Mouse (Mus musculus) intestine, embryonic 15.5 days (tissue): ENCODE results near the gene Odaph. TPM values are rescaled to one million over a fixed set of nuclear protein-coding genes. Genes with fewer than 3 reads are reported as not detected.
A peak's percentile ranks its signal among the peaks of the same experiment; 100 is the strongest.
"Not testable (repeated sequence)": the region's sequence is repeated elsewhere in the genome, so short reads cannot be mapped to it uniquely, and the experiment has no call there.

Experiments used
- ATAC-seq: fragments of 200-750 bp; cut with Nextera tagmentation; 2 replicates; pipeline ENCODE4 v1.8.0; 2017; ENCODE audit warnings: moderate TSS enrichment, moderate library complexity
- H3K27ac ChIP-seq: fragments of 300-500 bp; sonication (generic); 2 replicates; pipeline ENCODE4 v1.5.1; 2015; ENCODE audit warnings: mild to moderate bottlenecking, inconsistent platforms
- H3K27me3 ChIP-seq: fragments of 300-500 bp; sonication (generic); replicated peaks from 2 replicates; pipeline ENCODE4 v1.6.1; 2015; ENCODE audit warnings: inconsistent platforms
- H3K36me3 ChIP-seq: fragments of 300-500 bp; sonication (generic); 2 replicates; pipeline ENCODE4 v1.6.1; 2015; ENCODE audit warnings: inconsistent platforms
- H3K4me1 ChIP-seq: fragments of 300-500 bp; sonication (generic); replicated peaks from 2 replicates; pipeline ENCODE4 v1.6.1; 2015; ENCODE audit warnings: inconsistent platforms
- H3K4me2 ChIP-seq: fragments of 300-500 bp; sonication (generic); replicated peaks from 2 replicates; pipeline ENCODE4 v1.6.1; 2015; ENCODE audit warnings: mild to moderate bottlenecking, inconsistent platforms
- H3K4me3 ChIP-seq: fragments of 300-500 bp; sonication (generic); replicated peaks from 2 replicates; pipeline ENCODE4 v1.5.1; 2015; ENCODE audit warnings: inconsistent platforms
- H3K9ac ChIP-seq: fragments of 300-500 bp; sonication (generic); 2 replicates; pipeline ENCODE4 v1.6.1; 2015; ENCODE audit warnings: inconsistent platforms
- H3K9me3 ChIP-seq: fragments of 300-500 bp; sonication (generic); 2 replicates; pipeline ENCODE4 v1.6.1; 2016; ENCODE audit warnings: inconsistent platforms
- WGBS: fragments of 180-500 bp; shearing (Covaris S2); methylation state at CpG from one replicate; pipeline ENCODE4 v1.1.7; 2015; 5-methylcytosine and 5-hydroxymethylcytosine counted together
- polyA plus RNA-seq: library from polyadenylated mRNA; unstranded; fragments of >200 nt; fragmentation: Nextera tagmentation; extraction: Ambion mirVana; gene quantifications from 2 replicates; pipeline ENCODE4 v1.2.1, GENCODE M21; 2015

Gene Odaph
- not detected in 2 replicates for polyA plus RNA-seq

DNA sequence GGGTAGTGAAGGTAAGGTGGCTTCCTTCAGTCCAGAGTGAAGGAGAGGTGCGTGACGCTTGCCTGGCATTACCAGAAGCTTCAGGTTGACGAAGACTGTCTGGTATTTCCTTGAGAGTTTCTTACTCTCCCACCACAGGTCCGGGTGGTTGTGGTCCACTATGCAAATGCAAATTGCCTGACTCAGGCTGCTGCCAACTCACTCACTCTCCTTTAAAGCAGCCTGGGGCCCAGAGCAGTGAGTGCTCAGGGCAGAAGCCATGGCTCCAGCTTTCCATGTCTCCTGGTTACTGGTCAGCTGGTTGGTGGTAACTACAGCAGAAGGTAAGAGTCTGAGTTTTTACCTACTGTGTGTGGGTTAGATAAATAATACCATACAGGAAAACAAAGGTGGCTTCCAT lies at the start of gene Odaph:
TSS of gene Odaph (plus strand) at position 240 of the 400 bp plus-strand sequence.
- ATAC-seq: no peak
- H3K27me3 ChIP-seq: no peaks in the 10 kb centered on the region

DNA sequence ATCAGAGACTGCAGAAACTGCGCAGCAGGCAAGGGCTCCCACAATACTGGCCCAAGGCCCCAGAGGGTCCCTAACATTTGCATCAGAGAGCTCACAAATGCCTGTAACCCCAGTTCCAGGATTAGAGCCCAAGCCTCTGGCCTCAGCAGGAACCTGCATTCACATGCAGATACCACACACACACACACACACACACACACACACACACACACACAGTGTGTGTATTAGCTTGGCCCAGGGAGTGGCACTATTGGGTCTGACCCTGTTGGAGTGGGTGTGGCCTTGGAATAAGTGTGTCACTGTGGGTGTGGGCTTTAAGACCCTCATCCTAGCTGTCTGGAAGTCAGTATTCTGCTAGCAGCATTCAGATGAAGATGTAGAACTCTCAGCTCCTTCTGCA lies 41.7 kb upstream of the Odaph start:
- not testable (repeated sequence) for H3K9me3 ChIP-seq, ATAC-seq, H3K27me3 ChIP-seq, H3K9ac ChIP-seq, H3K27ac ChIP-seq, H3K4me3 ChIP-seq, H3K4me1 ChIP-seq, H3K4me2 ChIP-seq
- 78% methylated on average over 1 of the region's 1 CpGs for WGBS
- peaks cover 14% of the 10 kb centered on the region for H3K36me3 ChIP-seq

More for the DNA sequence above, at the start of gene Odaph:
- H3K27ac ChIP-seq: no peak within 1 kb of the TSS
- H3K4me2 ChIP-seq: no peak within 1 kb of the TSS
- no peak within 1 kb of the TSS for H3K9ac ChIP-seq
- H3K36me3 ChIP-seq: no peaks in the 10 kb centered on the region
- H3K4me3 ChIP-seq: no peak within 1 kb of the TSS
- WGBS: 78% methylated on average over 4 of the region's 4 CpGs
- H3K4me1 ChIP-seq: no peaks in the 10 kb centered on the region
- H3K9me3 ChIP-seq: no peaks in the 10 kb centered on the region

DNA sequence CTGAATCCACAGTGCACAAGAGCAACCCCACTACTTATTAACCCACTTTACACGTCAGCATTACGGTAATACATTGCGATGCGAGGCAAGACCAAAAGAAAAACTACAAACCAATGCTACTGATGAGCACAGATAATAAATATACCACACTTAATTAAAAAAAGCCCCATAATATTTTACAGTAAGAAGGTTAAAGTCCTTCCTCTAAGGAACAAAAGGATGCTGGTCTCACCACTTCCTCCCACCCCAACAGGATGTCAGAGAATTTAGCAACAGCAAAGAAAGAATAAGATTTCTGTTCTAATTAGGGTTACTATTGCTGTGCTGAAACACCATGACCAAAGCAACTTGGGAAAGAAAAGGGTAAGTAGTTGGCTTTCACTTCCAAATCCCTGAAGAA lies 40.3 kb upstream of the Odaph start:
- Histone ChIP-seq H3K4me1 (no peaks in the 10 kb centered on the region), H3K9ac (no peak overlapping the region), H3K27ac (no peak overlapping the region), H3K4me3 (no peak overlapping the region), H3K9me3 (no peaks in the 10 kb centered on the region), H3K4me2 (no peak overlapping the region), H3K36me3 (peaks cover 17% of the 10 kb centered on the region), H3K27me3 (no peaks in the 10 kb centered on the region)
- WGBS: 95% methylated on average over 4 of the region's 4 CpGs
- no peak for ATAC-seq

DNA sequence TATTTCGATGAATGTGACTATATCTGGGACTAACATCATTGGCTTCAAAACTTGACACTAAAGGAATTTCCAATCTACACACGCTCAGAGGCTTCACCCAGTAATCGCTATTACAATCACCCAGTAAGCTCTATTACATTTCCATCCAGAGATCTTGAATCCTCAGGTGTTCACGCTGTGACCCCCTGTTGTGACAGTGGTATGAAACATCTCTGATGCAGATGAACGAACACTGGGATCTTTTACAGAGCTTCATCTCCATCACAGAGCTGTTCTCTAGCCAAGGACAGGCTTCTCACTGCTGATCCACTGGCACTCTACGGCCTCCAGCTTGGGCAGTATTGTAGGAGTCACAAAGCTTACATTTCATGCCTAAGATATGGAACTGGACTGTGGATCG lies 37.8 kb upstream of the Odaph start:
- Histone ChIP-seq H3K9ac (no peak overlapping the region), H3K4me1 (no peaks in the 10 kb centered on the region), H3K4me3 (no peak overlapping the region), H3K27ac (no peak overlapping the region), H3K4me2 (no peak overlapping the region), H3K36me3 (peaks cover 17% of the 10 kb centered on the region), H3K9me3 (no peaks in the 10 kb centered on the region), H3K27me3 (no peaks in the 10 kb centered on the region)
- 96% methylated on average over 7 of the region's 7 CpGs for WGBS
- no peak for ATAC-seq

DNA sequence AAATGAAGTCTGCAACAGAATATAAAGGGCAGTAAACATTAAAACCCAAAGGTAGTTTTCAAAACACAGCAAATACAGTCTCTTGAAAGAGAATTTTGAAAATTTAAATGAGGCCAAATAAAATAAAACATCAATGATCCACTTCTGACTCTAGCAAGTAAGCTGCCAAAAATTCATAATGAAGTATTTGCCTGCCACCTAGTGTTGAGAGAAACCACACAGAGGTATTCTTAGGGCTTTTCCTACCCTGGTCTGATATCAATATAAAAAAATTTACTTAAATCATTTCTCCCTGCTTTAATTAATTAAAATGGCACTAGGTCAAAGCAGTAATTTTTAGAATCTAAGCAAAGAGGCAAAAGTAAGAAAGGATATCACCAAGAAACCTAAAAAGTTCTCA lies 35.9 kb upstream of the Odaph start:
- no peak overlapping the region for H3K9ac ChIP-seq
- no peaks in the 10 kb centered on the region for H3K9me3 ChIP-seq
- no peak overlapping the region for H3K4me2 ChIP-seq
- H3K4me3 ChIP-seq: no peak overlapping the region
- no peak overlapping the region for H3K27ac ChIP-seq
- ATAC-seq: no peak
- no peaks in the 10 kb centered on the region for H3K4me1 ChIP-seq
- H3K36me3 ChIP-seq: peaks cover 22% of the 10 kb centered on the region
- H3K27me3 ChIP-seq: no peaks in the 10 kb centered on the region

DNA sequence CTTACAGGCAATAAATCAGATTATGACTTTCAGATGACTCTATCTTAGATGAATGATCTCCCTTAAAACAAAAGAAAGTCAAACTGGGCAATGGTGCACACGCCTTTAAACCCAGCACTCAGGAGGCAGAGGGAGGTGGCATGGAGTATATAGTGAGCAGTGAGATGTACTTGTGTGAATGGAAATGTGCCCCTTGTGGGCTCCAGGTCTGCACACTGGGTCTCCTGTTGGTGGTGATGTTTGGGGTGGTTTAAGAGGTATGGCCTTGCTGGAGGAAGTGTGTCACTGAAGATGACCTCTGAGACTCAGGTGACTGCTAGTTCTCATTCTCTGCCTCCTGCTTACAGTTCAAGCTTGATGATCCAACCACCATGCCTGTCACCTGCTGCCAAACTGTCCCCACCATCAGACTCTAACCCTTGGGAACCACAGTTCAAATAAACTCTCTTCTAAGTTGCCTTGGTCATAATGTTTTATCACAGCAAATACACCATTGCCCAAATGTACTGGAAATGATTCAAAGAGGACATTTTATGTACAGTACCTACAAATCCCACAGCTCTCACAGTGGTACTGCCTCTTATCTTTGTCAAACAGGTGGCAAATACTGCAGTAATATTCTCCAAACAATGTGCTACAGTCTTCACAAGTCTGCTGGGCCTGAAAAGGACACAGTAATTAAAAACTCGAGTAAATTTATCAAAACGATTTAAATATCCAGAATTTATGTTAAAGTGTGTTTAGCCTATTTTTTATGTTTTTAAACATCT lies 30.1 kb upstream of the Odaph start:
- Histone ChIP-seq H3K36me3 (peaks cover 11% of the 10 kb centered on the region), H3K4me1 (peaks cover 11% of the 10 kb centered on the region), H3K27ac (no peak overlapping the region), H3K4me2 (no peak overlapping the region), H3K27me3 (no peaks in the 10 kb centered on the region), H3K9ac (no peak overlapping the region), H3K9me3 (no peaks in the 10 kb centered on the region), H3K4me3 (no peak overlapping the region)
- no peak for ATAC-seq
- WGBS: 87% methylated on average over 3 of the region's 3 CpGs

DNA sequence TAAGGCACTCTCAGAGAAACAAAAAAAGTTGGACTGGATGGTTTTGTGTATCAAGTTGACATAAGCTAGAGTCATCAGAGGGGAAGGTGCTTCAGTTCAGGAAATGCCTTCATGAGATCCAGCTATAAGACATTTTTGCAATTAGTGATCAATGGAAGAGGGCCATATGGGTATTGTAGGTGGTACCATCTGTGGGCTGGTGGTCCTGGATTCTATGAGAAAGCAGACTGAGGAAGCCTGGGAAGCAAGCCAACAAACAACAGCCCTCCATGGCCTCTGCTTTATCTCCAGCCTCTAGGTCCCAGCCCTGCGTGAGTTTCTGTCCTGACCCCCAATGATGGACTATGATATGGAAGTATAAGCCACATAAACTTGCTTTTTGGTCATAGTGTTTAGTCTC lies 28.2 kb upstream of the Odaph start:
- Histone ChIP-seq H3K4me1 (peaks cover 11% of the 10 kb centered on the region), H3K36me3 (peaks cover 11% of the 10 kb centered on the region), H3K27ac (no peak overlapping the region), H3K9ac (no peak overlapping the region), H3K9me3 (no peaks in the 10 kb centered on the region), H3K27me3 (no peaks in the 10 kb centered on the region), H3K4me3 (no peak overlapping the region), H3K4me2 (no peak overlapping the region)
- ATAC-seq: no peak
- 58% methylated on average over 1 of the region's 1 CpGs for WGBS

DNA sequence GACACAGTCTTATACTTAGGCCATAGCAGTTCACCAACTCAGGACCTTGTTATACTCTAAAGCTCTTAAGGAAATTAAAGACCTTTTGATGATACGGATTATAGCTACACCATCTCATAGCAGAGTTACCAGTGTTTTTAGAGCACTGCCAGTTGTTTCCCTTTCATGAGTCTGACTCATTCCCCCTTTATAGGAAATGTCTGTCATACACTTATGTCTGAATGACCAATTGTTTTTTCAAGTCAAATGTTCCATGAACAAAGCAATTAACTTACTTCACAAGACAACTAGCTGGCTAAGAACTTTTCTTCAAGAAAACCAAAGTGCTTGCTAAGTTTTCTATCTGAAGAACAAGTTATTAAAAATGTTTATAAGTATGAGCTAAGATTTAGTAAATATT lies 27.3 kb upstream of the Odaph start:
- H3K9me3 ChIP-seq: no peaks in the 10 kb centered on the region
- H3K27ac ChIP-seq: no peak overlapping the region
- peaks cover 11% of the 10 kb centered on the region for H3K4me1 ChIP-seq
- ATAC-seq: no peak
- H3K36me3 ChIP-seq: peaks cover 7% of the 10 kb centered on the region
- WGBS: 82% methylated on average over 1 of the region's 1 CpGs
- H3K4me3 ChIP-seq: no peak overlapping the region
- no peak overlapping the region for H3K9ac ChIP-seq
- no peaks in the 10 kb centered on the region for H3K27me3 ChIP-seq
- no peak overlapping the region for H3K4me2 ChIP-seq

DNA sequence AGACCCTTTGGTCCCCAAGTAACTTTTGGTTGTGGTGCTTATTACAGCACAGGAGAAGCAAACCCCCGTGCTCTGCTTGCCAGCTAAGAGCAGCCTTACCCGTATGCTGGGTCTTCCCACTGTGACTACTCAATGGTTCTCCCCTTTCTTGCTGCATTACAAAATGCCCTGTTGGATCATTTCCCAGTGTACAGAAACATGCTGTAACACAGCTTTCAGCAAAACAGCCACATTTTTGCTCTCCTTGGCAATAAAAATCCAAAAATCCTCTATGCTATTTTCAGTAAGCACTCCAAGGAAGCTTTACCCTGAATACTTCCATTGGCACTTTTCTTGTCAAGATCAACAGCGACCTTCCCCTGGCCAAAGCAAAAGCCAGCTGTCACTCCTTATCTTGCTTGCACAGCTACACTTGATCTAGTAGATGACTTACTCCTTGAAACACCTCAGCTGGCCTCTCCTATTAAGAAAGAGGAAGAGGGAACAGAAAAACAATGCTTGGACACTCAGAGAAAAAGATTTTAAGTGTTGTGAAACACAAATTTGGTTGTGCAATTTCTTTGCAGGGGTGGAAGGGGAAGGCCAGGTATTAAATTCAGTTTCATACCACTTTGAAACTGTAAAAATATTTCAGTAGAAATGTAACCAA lies 26.5 kb upstream of the Odaph start:
- Histone ChIP-seq H3K9ac (no peak overlapping the region), H3K4me1 (peaks cover 11% of the 10 kb centered on the region), H3K9me3 (no peaks in the 10 kb centered on the region), H3K27me3 (no peaks in the 10 kb centered on the region), H3K36me3 (peaks cover 6% of the 10 kb centered on the region), H3K4me2 (peak overlapping the region; percentile 56), H3K4me3 (0 out of 2 replicates have a peak overlapping the region, but pooled peaks have one; percentile 7), H3K27ac (peak overlapping the region; percentile 36; the same call in 1 of the 2 replicates)
- ATAC-seq: no peak
- 53% methylated on average over 3 of the region's 3 CpGs for WGBS

DNA sequence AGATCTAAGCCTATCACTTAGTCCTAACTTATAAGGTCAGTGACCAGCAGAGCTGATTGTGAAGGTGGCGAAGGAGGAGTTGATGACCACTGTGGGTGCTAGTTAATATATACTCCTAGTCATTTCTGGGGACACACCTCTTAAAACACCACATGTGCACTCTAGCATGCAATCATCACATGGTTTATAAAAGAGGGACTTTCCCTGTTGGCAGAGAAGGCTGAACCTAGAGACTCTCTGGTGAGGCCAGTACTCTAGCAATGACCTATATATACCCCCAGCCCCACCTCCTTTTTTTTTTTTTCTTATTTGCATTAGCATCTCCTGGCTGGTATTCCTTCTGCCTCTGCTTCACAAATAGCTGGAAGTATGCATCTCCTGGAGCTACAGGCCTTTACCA lies 25.9 kb upstream of the Odaph start:
- H3K27me3 ChIP-seq: no peaks in the 10 kb centered on the region
- H3K9ac ChIP-seq: no peak overlapping the region
- peak overlapping the region; percentile 73 for H3K4me3 ChIP-seq
- peak overlapping the region; percentile 6; the same call in 1 of the 2 replicates for H3K27ac ChIP-seq
- H3K36me3 ChIP-seq: peaks cover 6% of the 10 kb centered on the region
- H3K4me1 ChIP-seq: peaks cover 11% of the 10 kb centered on the region
- whole genome bisulfite sequencing: 63% methylated on average over 1 of the region's 1 CpGs
- peak; percentile 38 for ATAC-seq
- H3K4me2 ChIP-seq: peak overlapping the region; percentile 56
- H3K9me3 ChIP-seq: no peaks in the 10 kb centered on the region

DNA sequence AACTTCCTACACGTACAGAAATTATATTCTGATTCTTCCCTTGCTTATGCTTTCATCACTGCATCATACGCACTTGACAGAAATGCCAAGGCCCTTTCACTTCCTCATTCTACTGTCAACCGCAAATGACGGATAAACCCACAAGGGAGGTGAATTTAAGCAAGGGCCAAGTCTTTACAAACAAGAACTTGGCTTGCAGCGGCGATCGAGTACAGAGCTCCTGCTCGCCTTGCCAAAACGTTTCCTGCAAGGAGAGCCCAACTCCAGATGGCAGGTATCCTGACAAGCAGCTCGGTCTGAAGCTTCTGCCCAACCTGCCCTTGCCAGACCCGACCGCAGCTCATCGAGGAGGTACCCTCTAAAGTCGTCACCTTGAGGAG lies 25.0 kb upstream of the Odaph start:
- no peaks in the 10 kb centered on the region for H3K27me3 ChIP-seq
- H3K27ac ChIP-seq: peak overlapping the region; percentile 100
- H3K36me3 ChIP-seq: peaks cover 2% of the 10 kb centered on the region; the same call in 1 of the 2 replicates
- H3K9me3 ChIP-seq: no peaks in the 10 kb centered on the region
- H3K4me2 ChIP-seq: peak overlapping the region; percentile 56
- H3K4me3 ChIP-seq: peak overlapping the region; percentile 73
- under 1% methylated on average over 14 of the region's 14 CpGs for WGBS
- peak overlapping the region; percentile 81 for H3K9ac ChIP-seq
- peaks cover 11% of the 10 kb centered on the region for H3K4me1 ChIP-seq
- no peak; the same call in 1 of the 2 replicates for ATAC-seq

DNA sequence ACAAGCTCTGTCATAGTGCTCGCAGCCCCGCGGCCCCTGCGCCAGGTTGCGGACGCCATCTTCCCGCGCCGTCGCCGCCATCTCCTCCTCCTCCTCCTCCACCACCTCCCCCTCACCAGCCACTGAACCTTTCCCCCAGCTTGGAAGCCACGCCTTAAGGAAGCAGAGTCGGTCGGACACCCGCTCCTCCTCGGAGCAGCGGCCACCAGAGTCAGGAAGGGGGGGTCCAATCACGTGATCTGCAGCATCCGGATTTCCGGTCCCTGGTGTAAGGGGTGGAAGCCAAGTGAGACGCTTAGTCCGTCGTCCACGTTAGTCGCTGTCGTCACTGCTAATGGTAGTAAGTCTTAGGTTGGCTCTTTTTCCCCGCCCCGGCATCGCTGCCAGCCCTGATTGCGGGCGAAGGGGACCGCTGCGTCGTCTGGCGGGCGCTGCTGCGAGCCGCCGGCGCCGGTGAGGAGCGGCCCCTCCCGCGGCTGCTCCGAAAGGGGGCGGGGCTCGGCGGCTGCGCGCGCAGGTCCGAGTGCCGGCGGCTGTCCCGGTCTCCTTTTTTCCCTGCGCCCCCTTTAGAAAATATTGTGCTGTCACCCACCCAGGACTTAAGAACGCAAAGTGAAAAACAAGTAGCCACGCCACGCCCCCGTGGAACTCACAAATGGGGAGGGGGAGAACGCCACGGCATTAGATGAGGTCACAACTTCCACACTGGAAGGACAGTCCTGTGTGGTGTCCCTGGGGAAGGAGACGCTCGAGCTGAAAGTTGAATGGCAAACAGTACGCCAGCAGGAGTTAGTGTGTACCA lies 24.4 kb upstream of the Odaph start, which contains the start of gene Rchy1:
TSS of gene Rchy1 (minus strand) at position 430 of the 802 bp plus-strand sequence.
- peak; percentile 98 for ATAC-seq
- Histone ChIP-seq H3K4me3 (peak within 1 kb of the TSS; percentile 73), H3K36me3 (no peaks in the 10 kb centered on the region), H3K27ac (peak within 1 kb of the TSS; percentile 100), H3K27me3 (no peaks in the 10 kb centered on the region), H3K4me1 (peaks cover 11% of the 10 kb centered on the region), H3K9ac (peak within 1 kb of the TSS; percentile 81), H3K9me3 (no peaks in the 10 kb centered on the region), H3K4me2 (peak within 1 kb of the TSS; percentile 56)
- under 1% methylated on average over 65 of the region's 65 CpGs for WGBS
